Mouse (Mus musculus) kidney, postnatal 10 days (tissue): ENCODE data around the gene Mrpl34.

Experiments used
- DNase-seq: peaks from one replicate; pipeline ENCODE4 v3.0.0; 2021; ENCODE audit warnings: mixed read lengths

Gene Mrpl34

DNA sequence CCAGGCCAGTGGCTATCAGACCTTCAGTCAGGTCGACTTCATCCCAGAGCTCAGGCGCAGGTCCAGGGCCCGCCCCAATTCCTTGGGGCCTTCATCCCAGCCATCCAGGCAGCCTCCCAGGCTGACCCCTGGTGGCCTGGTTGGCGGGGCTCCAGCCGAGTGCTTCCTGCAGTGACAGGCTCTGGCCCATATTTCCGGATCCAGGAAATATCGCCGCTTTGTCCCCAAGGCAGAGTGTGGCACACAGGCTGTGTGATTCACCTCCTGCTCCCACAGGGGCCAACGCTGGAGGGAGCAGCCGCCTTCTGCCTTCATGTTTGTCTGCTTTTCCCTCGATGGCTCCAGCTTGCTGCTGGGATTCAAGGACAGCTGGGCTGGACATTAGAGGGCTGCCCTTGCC is 31.7 kb downstream of the Mrpl34 start:
- DNase-seq, result peak; percentile 98

GRCm38 (mm10) chr8:71497077-71497645 is 32.4 kb downstream of the Mrpl34 start:
- no peak for DNase-seq

GRCm38 (mm10) chr8:71497881-71498501 is 33.2 kb downstream of the Mrpl34 start:
- DNase-seq, result peak; percentile 68

- peak; percentile 82 for DNase-seq
Measured at GRCm38 (mm10) chr8:71498816-71499690, 34.3 kb downstream of the Mrpl34 start.

DNA sequence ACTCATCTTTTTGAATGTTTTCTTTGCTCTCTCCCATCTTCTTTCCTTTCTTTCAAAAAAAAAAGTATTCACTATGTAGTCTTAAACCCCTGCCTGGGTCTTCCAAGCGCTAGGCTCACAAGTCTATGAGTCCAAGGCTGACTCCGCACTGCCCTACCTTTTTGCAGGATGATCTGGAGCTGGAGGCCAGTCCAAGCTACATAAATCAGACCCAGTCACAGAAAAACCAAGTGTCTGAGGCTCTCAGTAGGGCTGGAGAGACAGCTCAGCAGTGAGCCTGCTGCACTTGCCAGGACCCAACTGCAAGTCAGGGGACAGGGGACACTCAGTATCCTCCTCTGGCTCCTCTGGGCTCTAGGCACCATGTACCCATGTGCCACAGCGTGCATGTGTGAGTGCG is 39.6 kb downstream of the Mrpl34 start:
- DNase-seq, result no peak

- no peak for DNase-seq
Measured at GRCm38 (mm10) chr8:71505326-71505725, 40.6 kb downstream of the Mrpl34 start.

DNA sequence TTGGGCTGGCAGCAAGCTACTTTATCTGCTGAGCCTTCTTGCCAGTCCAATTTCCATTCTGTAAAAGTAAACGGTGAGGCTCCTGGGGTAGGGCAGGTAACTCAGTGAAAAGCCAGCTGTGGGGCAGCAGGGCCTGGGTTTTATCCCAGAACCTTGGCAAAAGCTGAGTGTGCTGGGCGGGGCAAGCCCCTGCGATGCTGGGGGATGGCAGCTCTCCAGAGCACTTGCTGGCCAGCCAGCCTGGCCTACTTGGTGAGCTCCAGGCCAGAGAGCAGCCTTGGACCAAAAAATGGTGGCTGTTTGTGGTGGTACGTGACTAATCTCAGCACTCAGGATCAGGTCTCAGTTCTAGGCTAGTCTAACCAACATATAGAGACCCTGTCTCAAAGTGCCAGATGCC is 41.2 kb downstream of the Mrpl34 start:
- DNase-seq, result no peak

- DNase-seq, result peak; percentile 91
Measured at GRCm38 (mm10) chr8:71507589-71508104, 42.9 kb downstream of the Mrpl34 start.

GRCm38 (mm10) chr8:71509316-71509715 is 44.6 kb downstream of the Mrpl34 start:
- no peak for DNase-seq

DNA sequence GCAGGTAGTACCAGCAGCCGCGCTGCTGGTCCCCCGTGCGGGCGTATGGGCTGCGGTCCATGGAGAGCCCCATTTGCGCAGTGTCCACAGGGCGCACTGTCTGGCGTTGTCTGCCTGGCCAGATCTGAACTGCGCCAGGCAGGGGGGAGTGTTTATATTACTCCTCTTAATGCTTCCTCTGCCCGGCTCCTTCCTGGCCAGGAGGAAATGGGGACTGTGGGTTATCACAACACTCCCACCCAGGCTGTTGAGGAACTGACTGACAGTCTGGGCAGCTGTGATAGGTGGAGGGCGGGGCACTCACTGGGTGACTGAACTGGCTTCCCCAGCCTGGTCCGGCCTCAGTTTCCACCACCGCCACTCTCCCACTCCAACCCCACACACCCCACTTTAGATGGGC is 46.9 kb downstream of the Mrpl34 start, which contains the start of gene Plvap:
Gene Plvap (minus strand): TSS at position 109 of the 400 bp plus-strand sequence.
- DNase-seq, result peak; percentile 64

DNA sequence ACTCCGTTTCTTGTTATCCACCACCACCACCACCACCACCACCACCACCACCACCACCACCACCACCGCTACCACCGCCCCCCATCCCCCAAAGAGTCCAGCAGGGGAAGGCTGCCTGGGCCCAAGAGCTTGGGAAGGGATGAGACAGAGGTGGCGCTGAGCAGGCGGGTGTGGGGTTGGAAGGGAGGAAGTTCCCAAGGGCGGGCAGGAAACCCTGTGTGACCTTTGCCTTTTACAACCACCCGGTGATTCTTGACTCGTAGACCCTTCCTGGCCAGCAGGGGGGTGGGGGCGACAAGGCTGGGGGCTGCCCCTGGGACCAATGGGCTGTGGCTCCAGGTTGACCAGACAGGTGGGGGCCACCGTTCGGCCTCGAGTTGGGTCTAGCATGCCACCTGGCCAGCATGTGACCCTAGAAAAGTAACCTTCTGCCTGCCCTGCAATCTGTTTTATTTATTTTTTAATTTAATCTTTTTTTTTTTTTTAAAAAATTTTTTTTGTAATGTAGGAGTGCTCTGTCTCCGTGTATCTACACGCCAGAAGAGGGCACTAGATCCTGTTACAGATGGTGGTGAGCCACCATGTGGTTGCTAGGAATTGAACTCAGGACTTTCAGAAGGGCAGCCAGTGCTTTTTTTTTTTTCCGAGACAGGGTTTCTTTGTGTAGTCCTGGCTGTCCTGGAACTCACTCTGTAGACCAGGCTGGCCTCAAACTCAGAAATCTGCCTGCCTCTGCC is 48.4 kb downstream of the Mrpl34 start:
- peak; percentile 63 for DNase-seq

DNA sequence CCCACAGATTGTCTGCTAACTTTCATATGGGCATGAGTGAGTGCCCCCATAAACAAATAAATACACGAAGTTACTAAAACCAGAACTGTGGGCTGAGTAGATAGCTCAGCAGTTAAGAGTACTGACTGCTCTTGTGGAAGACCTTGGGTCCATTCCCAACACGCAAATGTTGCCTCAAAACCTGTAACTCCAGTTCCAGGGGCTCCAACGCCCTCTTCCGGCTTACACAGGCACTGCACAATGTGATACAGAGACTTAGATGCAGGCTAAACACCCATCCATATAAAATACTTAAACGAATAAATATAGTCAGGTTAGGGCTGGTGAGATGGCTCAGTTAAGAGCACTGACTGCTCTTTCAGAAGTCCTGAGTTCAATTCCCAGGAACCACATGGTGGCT is 50.3 kb downstream of the Mrpl34 start:
- DNase-seq, result no peak
